Mouse (Mus musculus): ENCODE measurements around the gene Clcn2.

GRCm38 (mm10) chr16:20672500-20672902, 45.0 kb downstream of the Clcn2 start:
- TF ChIP-seq POLR2A (IDR thresholded peaks at IDR 0.05; ENCODE audit: insufficient read length, low read depth): peak; percentile 91
- peak in 1 of 3 experiments; percentile 27 for TF ChIP-seq MYOD1 (IDR thresholded peaks at IDR 0.05; ENCODE audit: control insufficient read depth in 1 of 3, insufficient read length in 2 of 3, low read depth in 2 of 3)
- no peak for TF ChIP-seq MAX (IDR thresholded peaks at IDR 0.05; ENCODE audit: low read depth)
- peak; percentile 99 for TF ChIP-seq USF1 (IDR thresholded peaks at IDR 0.05; ENCODE audit: low read depth)
- TF ChIP-seq MYOG (IDR thresholded peaks at IDR 0.05; ENCODE audit: control insufficient read depth in 1 of 3, insufficient read depth in 1 of 3, insufficient read length in 2 of 3, low read depth in 2 of 3): peak in 1 of 3 experiments; percentile 17
- no peak for TF ChIP-seq TCF3 (IDR thresholded peaks at IDR 0.05; ENCODE audit: insufficient read length, low read depth)
- no peak for TF ChIP-seq E2F4 (IDR thresholded peaks at IDR 0.05; ENCODE audit: insufficient read depth)
- peak; percentile 34 for TF ChIP-seq SRF (IDR thresholded peaks at IDR 0.05; ENCODE audit: control insufficient read depth, insufficient read length, low read depth)
- TF ChIP-seq TCF12 (IDR thresholded peaks at IDR 0.05; ENCODE audit: insufficient read depth, poor library complexity, severe bottlenecking): no peak
- TF ChIP-seq POLR2AphosphoS2 (IDR thresholded peaks at IDR 0.05; ENCODE audit: insufficient read length, low read depth): peak; percentile 82
